9 mouse cellular contexts compared by ENCODE assay signal in genomic region chr5:116447821-116448350, GRCm38 (mm10). TPM values are rescaled to one million over a fixed set of nuclear protein-coding genes. Genes with fewer than 3 reads are reported as not detected.
DNase-seq lines count a peak whose midpoint lies in the region; ATAC-seq and TF ChIP-seq lines count a peak whose summit lies in the region.
"Had no signal": no experiment of that assay in that cellular context is flagged by ENCODE, and none has a peak within 500 bp of the region (broad histone marks: within the 10 kb centered on the region; RNA-seq: fewer than 3 reads in every experiment).

No protein-coding gene starts in this region.

- peak overlapping the region; percentile 9; the same call in 1 of the 2 replicates for H3K27ac ChIP-seq in forebrain, postnatal 0 days (ENCODE audit: low read depth, low read length)
- no peak overlapping the region for H3K27ac ChIP-seq in forebrain, embryonic 13.5 days
- no peak overlapping the region for H3K27ac ChIP-seq in liver, embryonic 11.5 days (ENCODE audit: low read depth, low read length)
- H3K27ac ChIP-seq in stomach, postnatal 0 days (replicated peaks): peak overlapping the region; percentile 53; the same call in 1 of the 2 replicates
- H3K27ac ChIP-seq in hindbrain, embryonic 16.5 days (ENCODE audit: low read depth, low read length): no peak overlapping the region

- DNase-seq in forebrain, postnatal 0 days: no peak
- no peak for DNase-seq in lung, adult 2 months
- no peak for DNase-seq in lung, adult 18-20 months
- DNase-seq in liver, embryonic 11.5 days (ENCODE audit: low spot score): no peak
- no peak for DNase-seq in stomach, postnatal 0 days (ENCODE audit: low spot score)
- no peak for DNase-seq in frontal cortex, adult 2 months (ENCODE audit: extremely low spot score in 1 of 2, low spot score in 1 of 2)
- DNase-seq: kidney, postnatal 10 days had no signal

- H3K27me3 ChIP-seq in forebrain, postnatal 0 days (ENCODE audit: insufficient read depth, low read length): no peaks in the 10 kb centered on the region
- H3K27me3 ChIP-seq in forebrain, embryonic 13.5 days: peaks cover 37% of the 10 kb centered on the region
- H3K27me3 ChIP-seq in liver, embryonic 11.5 days (replicated peaks; ENCODE audit: control insufficient read depth, insufficient read depth, low read length): peaks cover 23% of the 10 kb centered on the region
- H3K27me3 ChIP-seq in stomach, postnatal 0 days (ENCODE audit: control insufficient read depth, insufficient read depth, low read length): no peaks in the 10 kb centered on the region
- no peaks in the 10 kb centered on the region for H3K27me3 ChIP-seq in hindbrain, embryonic 16.5 days (replicated peaks; ENCODE audit: control insufficient read depth, insufficient read depth, low read length)

- TF ChIP-seq POLR2A in lung, adult 2 months (IDR thresholded peaks at IDR 0.05; ENCODE audit: borderline replicate concordance, extremely low read depth, low read depth, low read length): no peak

- H3K9me3 ChIP-seq in forebrain, postnatal 0 days (ENCODE audit: low read length): no peaks in the 10 kb centered on the region
- H3K9me3 ChIP-seq in forebrain, embryonic 13.5 days (replicated peaks): no peaks in the 10 kb centered on the region
- no peaks in the 10 kb centered on the region for H3K9me3 ChIP-seq in liver, embryonic 11.5 days (ENCODE audit: control insufficient read depth, low read length)
- no peaks in the 10 kb centered on the region for H3K9me3 ChIP-seq in stomach, postnatal 0 days (ENCODE audit: control insufficient read depth, low read length)
- no peaks in the 10 kb centered on the region for H3K9me3 ChIP-seq in hindbrain, embryonic 16.5 days (ENCODE audit: control insufficient read depth, low read length)

- ATAC-seq in forebrain, postnatal 0 days: no peak
- no peak for ATAC-seq in forebrain, embryonic 13.5 days
- ATAC-seq in liver, embryonic 11.5 days (replicated peaks; ENCODE audit: low FRiP score): no peak
- ATAC-seq in stomach, postnatal 0 days (ENCODE audit: low FRiP score, low TSS enrichment): peak; percentile 15; the same call in 1 of the 2 replicates
- ATAC-seq in hindbrain, embryonic 16.5 days: no peak

- no peak overlapping the region for H3K9ac ChIP-seq in forebrain, postnatal 0 days
- no peak overlapping the region for H3K9ac ChIP-seq in forebrain, embryonic 13.5 days
- H3K9ac ChIP-seq in liver, embryonic 11.5 days (ENCODE audit: low read depth, low read length): no peak overlapping the region
- no peak overlapping the region for H3K9ac ChIP-seq in stomach, postnatal 0 days (ENCODE audit: low read length)
- H3K9ac ChIP-seq in hindbrain, embryonic 16.5 days (ENCODE audit: low read depth, low read length): no peak overlapping the region

- peaks cover 14% of the 10 kb centered on the region; the same call in 1 of the 2 replicates for H3K4me1 ChIP-seq in forebrain, postnatal 0 days (ENCODE audit: insufficient read depth)
- peaks cover 34% of the 10 kb centered on the region for H3K4me1 ChIP-seq in forebrain, embryonic 13.5 days
- no peaks in the 10 kb centered on the region; the same call in 1 of the 2 replicates for H3K4me1 ChIP-seq in lung, adult 2 months (ENCODE audit: control insufficient read depth, insufficient read depth, low read length)
- no peaks in the 10 kb centered on the region for H3K4me1 ChIP-seq in liver, embryonic 11.5 days (replicated peaks; ENCODE audit: control insufficient read depth, insufficient read depth, low read length)
- no peaks in the 10 kb centered on the region for H3K4me1 ChIP-seq in stomach, postnatal 0 days (replicated peaks; ENCODE audit: control insufficient read depth, insufficient read depth)
- H3K4me1 ChIP-seq in hindbrain, embryonic 16.5 days (ENCODE audit: control insufficient read depth, insufficient read depth, low read depth, low read length): peaks cover 11% of the 10 kb centered on the region

- no peak for TF ChIP-seq CTCF in forebrain, postnatal 0 days (IDR thresholded peaks at IDR 0.05; ENCODE audit: low read depth)
- no peak for TF ChIP-seq CTCF in lung, adult 2 months (IDR thresholded peaks at IDR 0.05; ENCODE audit: insufficient read depth, low read length)
- no peak for TF ChIP-seq CTCF in stomach, postnatal 0 days (IDR thresholded peaks at IDR 0.05; ENCODE audit: low read depth)

- 41% methylated on average over 11 of the region's 11 CpGs for WGBS in forebrain, postnatal 0 days
- WGBS in forebrain, embryonic 13.5 days: 41% methylated on average over 11 of the region's 11 CpGs
- 25% methylated on average over 11 of the region's 11 CpGs for WGBS in lung, adult 2 months
- WGBS in liver, embryonic 11.5 days: 22% methylated on average over 11 of the region's 11 CpGs
- 26% methylated on average over 11 of the region's 11 CpGs for WGBS in stomach, postnatal 0 days
- WGBS in hindbrain, embryonic 16.5 days: 49% methylated on average over 11 of the region's 11 CpGs

- no peak for TF ChIP-seq EP300 in stomach, postnatal 0 days (optimal IDR thresholded peaks at IDR 0.05)

- H3K4me3 ChIP-seq in forebrain, postnatal 0 days (ENCODE audit: low read depth, low read length): no peak overlapping the region
- H3K4me3 ChIP-seq in forebrain, embryonic 13.5 days: no peak overlapping the region
- peak overlapping the region; percentile 10 for H3K4me3 ChIP-seq in lung, adult 2 months (replicated peaks; ENCODE audit: extremely low read depth, low read depth, low read length)
- no peak overlapping the region for H3K4me3 ChIP-seq in liver, embryonic 11.5 days (ENCODE audit: low read depth, low read length)
- H3K4me3 ChIP-seq in stomach, postnatal 0 days (ENCODE audit: low read depth, low read length): peak overlapping the region; percentile 17
- no peak overlapping the region for H3K4me3 ChIP-seq in hindbrain, embryonic 16.5 days (ENCODE audit: low read length)

- H3K4me2 ChIP-seq in forebrain, postnatal 0 days (ENCODE audit: low read depth): no peak overlapping the region
- H3K4me2 ChIP-seq in forebrain, embryonic 13.5 days: no peak overlapping the region
- peak overlapping the region; percentile 43 for H3K4me2 ChIP-seq in liver, embryonic 11.5 days
- H3K4me2 ChIP-seq in stomach, postnatal 0 days (replicated peaks; ENCODE audit: low read depth): peak overlapping the region; percentile 42
- H3K4me2 ChIP-seq in hindbrain, embryonic 16.5 days (ENCODE audit: low read length): no peak overlapping the region

- peaks cover 28% of the 10 kb centered on the region for H3K36me3 ChIP-seq in forebrain, postnatal 0 days (ENCODE audit: insufficient read depth)
- peaks cover 58% of the 10 kb centered on the region for H3K36me3 ChIP-seq in forebrain, embryonic 13.5 days (ENCODE audit: poor library complexity, severe bottlenecking)
- no peaks in the 10 kb centered on the region for H3K36me3 ChIP-seq in liver, embryonic 11.5 days (ENCODE audit: control insufficient read depth, insufficient read depth, low read length)
- H3K36me3 ChIP-seq in stomach, postnatal 0 days (ENCODE audit: control insufficient read depth, insufficient read depth, low read length): no peaks in the 10 kb centered on the region
- H3K36me3 ChIP-seq in hindbrain, embryonic 16.5 days (ENCODE audit: control insufficient read depth, insufficient read depth, low read length): no peaks in the 10 kb centered on the region; the same call in 1 of the 2 replicates

RNA-seq across cellular contexts. Expression of gene Hspb8, which starts 25.2 kb away (rescaled TPM):
- total RNA-seq in forebrain, postnatal 0 days (2014; rRNA removed): 13.2 and 14.0 TPM in 2 replicates
- 8.6 and 10.6 TPM in 2 replicates for polyA plus RNA-seq in forebrain, postnatal 0 days (2015; fragmentation: Nextera tagmentation; extraction: Ambion mirVana)
- 4.5 and 7.2 TPM in 2 replicates for polyA plus RNA-seq in forebrain, embryonic 13.5 days (2015; fragmentation: Nextera tagmentation; extraction: Ambion mirVana)
- 57.7 and 72.4 TPM in 2 replicates for polyA plus RNA-seq in lung, adult 2 months (2012; rRNA removed)
- polyA plus RNA-seq in liver, embryonic 11.5 days (2014; fragmentation: Nextera tagmentation; extraction: Ambion mirVana): 2.6 and 3.5 TPM in 2 replicates
- polyA plus RNA-seq in stomach, postnatal 0 days (2015; fragmentation: Nextera tagmentation; extraction: Ambion mirVana): 28.9 and 29.0 TPM in 2 replicates
- 13.6 and 15.0 TPM in 2 replicates for polyA plus RNA-seq in frontal cortex, adult 2 months (2012; rRNA removed)
- 8.9 and 9.4 TPM in 2 replicates for polyA plus RNA-seq in hindbrain, embryonic 16.5 days (2015; fragmentation: Nextera tagmentation; extraction: Ambion mirVana)

Comparison
In these comparisons a context has a peak if more than half of its experiments do, and no peak if none do; other contexts are left out.
1. H3K27ac ChIP-seq: peak in forebrain, postnatal 0 days (single experiment) and stomach, postnatal 0 days (single experiment); none in forebrain, embryonic 13.5 days (single experiment), liver, embryonic 11.5 days (single experiment) and hindbrain, embryonic 16.5 days (single experiment).
2. H3K4me2 ChIP-seq: peak in liver, embryonic 11.5 days (single experiment) and stomach, postnatal 0 days (single experiment); none in forebrain, postnatal 0 days (single experiment), forebrain, embryonic 13.5 days (single experiment) and hindbrain, embryonic 16.5 days (single experiment).
3. H3K4me3 ChIP-seq: peak in lung, adult 2 months (single experiment) and stomach, postnatal 0 days (single experiment); none in forebrain, postnatal 0 days (single experiment), forebrain, embryonic 13.5 days (single experiment), liver, embryonic 11.5 days (single experiment) and hindbrain, embryonic 16.5 days (single experiment).